Mouse (Mus musculus): ENCODE results near the gene Usp45. TPM values are rescaled to one million over a fixed set of nuclear protein-coding genes. Genes with fewer than 3 reads are reported as not detected.
"Not testable (repeated sequence)": the region's sequence is repeated elsewhere in the genome, so short reads cannot be mapped to it uniquely, and the experiment has no call there.

Gene Usp45
- 10 to 100 TPM; 12.4 to 12.5 TPM for total RNA-seq (2021)
- long read RNA-seq, experiment 1, full-length matches to known transcripts = 1 of 1 reads
- long read RNA-seq, experiment 1, partial matches to known transcripts = 0 of 1 reads
- long read RNA-seq, experiment 1, other reads (novel, unspliced or antisense) = 0 of 1 reads
- long read RNA-seq, experiment 2, partial matches to known transcripts = 0 of 2 reads
- long read RNA-seq, experiment 2, other reads (novel, unspliced or antisense) = 2 of 2 reads

- DNase-seq = peak; percentile 85
Observed at GRCm38 (mm10) chr4:21766863-21767304, at the start of gene Usp45, which contains the start of gene Tstd3. Gene Usp45, plus strand, starts transcription at chr4:21767156. Gene Tstd3, minus strand, starts transcription at chr4:21767212.

GRCm38 (mm10) chr4:21722752-21723334 is 44.1 kb upstream of the Usp45 start:
- DNase-seq = no peak

GRCm38 (mm10) chr4:21726912-21727614 is 39.9 kb upstream of the Usp45 start:
- DNase-seq = peak; percentile 46 to 62

- peak; percentile 94 to 96 for DNase-seq
Observed at GRCm38 (mm10) chr4:21727615-21728165, 39.3 kb upstream of the Usp45 start, which contains the start of gene Ccnc. Gene Ccnc, plus strand, starts transcription at chr4:21727701.

- no peak for DNase-seq
Observed at GRCm38 (mm10) chr4:21739169-21739568, 27.8 kb upstream of the Usp45 start.

- DNase-seq = not testable (repeated sequence)
Observed at GRCm38 (mm10) chr4:21744142-21744541, 22.8 kb upstream of the Usp45 start.

GRCm38 (mm10) chr4:21745723-21746122 is 21.2 kb upstream of the Usp45 start:
- no peak for DNase-seq

- peak; percentile 6 to 11 for DNase-seq
Observed at GRCm38 (mm10) chr4:21755123-21755789, 11.7 kb upstream of the Usp45 start.

DNA sequence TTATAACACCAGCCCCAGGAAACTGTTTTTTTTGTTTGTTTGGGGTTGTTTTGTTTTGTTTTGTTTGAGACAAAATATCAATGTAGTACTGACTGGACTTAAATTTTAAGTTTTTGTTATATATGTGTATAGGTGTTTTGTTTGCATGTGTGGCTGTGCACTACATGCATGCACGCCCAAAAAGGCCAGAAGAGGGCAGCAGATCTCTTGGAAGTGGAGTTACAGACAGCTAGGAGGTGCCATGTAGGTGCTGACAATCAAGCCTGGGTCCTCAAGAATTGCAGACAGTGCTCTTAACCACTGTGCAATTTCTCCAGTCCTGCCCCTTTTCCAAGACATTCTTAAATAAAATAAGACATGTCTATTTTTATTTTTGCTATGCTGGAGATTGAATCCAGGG is 8.1 kb upstream of the Usp45 start:
- no peak for DNase-seq

DNA sequence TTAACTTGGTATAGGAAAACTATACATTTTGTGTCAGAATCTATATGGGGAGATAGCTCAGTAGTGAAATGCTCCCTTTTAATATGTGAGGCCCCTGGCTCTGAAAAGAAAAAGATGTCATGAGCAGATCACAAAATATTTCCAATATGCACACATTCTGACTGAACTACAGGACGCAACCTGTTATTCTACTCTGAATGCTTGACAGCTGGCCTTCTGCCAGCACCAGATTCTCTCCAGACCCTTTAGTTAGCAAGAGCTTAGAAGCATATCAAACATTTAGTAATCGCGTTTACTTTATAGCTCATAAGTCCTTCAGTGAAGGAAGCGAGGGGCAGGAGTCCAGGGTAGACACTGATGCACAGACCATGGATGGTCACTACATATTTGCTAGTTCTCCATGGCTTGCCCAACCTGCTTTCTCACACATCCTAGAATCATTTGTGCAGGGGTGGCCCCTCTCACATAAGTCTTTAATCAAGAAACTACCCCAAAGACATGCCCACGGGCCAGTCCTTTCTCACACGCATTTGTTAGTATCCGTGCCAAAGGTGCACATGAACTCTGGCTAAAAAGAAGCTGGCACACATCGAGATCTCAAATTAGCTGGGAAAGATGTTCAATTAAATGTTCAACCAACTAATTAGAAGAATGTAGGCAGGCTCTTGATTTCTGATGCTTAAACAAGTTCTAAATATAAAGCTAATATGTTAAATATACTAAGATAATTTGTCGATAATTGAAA is 5.4 kb upstream of the Usp45 start:
- no peak for DNase-seq

DNA sequence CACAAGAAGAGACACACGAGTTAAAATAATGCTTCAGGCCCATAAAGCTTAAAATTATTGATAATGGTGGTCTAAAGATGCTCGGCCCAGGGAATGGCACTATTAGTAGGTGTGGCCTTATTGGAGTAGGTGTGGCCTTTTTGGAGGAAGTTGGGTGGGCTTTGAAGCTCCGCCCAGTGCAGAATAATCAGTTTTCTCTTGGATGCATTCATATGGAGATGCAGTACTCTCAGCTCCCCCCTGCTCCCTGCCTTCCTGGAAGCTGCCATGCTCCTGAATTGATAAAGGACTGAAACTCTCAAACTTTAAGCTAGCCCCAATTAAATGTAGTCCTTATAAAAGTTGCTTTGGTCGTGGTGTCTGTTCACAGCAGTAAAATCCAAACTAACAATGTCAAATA is 3.1 kb upstream of the Usp45 start:
- no peak for DNase-seq

- DNase-seq = peak in 1 of 2 experiments; percentile 5
Observed at GRCm38 (mm10) chr4:21766171-21766862, 639 bp upstream of the Usp45 start.

- DNase-seq = no peak
Observed at GRCm38 (mm10) chr4:21771064-21771463, 4.1 kb downstream of the Usp45 start.

GRCm38 (mm10) chr4:21772306-21772705 is 5.3 kb downstream of the Usp45 start:
- DNase-seq = no peak

DNA sequence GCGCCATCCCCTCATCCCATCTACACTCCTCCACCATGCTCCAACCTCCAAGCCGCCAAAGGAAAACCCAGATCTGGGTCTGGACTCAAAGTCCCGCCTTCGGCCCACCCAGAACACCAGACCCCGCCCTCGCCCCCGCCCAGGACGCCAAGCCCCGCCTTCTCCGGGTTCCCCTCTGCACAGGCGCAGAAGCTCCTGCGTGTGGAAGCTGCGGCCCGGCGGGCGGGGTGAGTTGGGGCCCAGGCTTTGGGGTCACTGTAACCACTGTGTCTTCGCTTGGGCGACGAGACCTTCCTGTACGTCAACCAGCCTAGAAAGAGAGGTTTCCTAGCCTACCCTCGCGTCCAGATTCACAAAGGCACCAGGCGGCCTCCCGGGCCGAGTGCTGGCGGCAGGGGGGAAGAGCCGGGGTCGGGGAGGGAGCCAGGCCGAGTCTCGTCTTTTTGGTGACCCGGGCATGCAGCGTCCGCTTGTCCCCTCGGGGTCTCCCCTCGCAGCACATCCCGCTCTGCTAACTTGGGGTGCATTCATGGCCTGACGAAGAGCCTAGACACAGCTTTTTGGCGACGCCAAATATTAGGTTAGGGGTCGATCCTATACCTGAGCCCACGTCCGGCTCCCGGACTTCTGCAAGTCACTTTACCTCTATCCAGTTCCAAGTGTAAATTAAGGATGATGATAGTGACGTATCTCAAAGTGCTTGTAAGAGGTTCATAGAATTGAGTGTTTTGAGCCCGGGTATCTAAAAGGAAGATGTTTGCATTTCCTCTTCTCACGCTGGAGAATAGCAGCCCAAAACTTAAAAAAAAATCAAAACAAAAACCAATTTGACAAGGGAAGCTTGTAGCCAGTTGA is 9.4 kb downstream of the Usp45 start:
- DNase-seq = peak; percentile 91 to 98

DNA sequence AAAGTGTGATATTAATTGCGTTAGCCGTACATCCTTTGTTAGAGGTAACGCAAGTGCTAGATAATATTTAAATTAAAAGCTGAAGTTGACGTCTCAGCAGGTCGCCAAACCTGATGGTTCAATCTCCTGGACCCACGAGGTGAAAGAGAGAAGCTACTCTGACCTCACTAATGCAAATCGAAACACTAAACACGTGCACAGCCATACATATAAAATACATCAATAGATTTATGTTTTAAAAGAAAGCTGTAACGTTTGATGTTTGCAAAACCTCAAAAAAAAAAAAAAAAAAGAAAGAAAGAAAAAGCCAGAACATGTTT is 9.9 kb downstream of the Usp45 start:
- no peak for DNase-seq

DNA sequence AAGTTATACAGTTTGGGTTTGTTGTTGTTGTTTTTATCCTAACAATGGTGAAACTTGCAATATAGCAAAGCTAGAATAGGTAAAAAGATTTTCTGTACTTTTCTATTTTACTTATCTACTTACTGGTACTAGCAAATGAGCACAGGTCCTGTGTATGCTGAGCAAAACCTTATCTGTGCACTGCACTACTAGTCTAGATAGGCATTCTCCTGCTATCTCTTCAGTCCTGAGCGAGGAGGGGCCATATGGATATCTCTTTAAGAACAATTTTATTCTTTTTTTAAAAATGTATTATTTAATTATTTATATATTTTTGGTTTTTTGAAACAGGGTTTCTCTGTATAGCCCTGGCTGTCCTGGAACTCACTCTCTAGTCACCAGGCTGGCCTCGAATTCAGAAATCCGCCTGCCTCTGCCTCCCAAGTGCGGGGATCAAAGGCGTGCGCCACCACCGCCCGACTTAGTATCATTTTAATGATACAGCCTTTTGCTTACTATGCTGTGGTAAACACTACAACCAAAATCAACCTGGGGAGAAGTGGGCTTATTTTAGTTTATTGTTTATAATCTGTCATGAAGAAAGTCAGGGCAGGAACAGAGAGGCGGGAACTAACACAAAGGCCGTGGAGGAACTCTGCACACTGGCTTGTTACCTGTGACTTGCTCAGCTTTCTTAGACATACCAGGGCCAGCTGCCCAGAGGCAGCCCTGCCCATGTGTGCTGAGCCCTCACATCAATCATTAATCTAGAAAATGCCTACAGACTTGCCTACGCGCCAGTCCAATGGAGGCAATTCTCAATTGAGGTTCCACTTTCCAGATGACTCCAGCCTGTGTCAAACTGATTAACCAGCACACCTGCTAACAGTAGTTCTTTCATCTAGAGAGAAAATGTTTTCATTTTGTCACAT is 14.1 kb downstream of the Usp45 start:
- DNase-seq = no peak

- DNase-seq = no peak
Observed at GRCm38 (mm10) chr4:21786268-21786667, 19.3 kb downstream of the Usp45 start.

DNA sequence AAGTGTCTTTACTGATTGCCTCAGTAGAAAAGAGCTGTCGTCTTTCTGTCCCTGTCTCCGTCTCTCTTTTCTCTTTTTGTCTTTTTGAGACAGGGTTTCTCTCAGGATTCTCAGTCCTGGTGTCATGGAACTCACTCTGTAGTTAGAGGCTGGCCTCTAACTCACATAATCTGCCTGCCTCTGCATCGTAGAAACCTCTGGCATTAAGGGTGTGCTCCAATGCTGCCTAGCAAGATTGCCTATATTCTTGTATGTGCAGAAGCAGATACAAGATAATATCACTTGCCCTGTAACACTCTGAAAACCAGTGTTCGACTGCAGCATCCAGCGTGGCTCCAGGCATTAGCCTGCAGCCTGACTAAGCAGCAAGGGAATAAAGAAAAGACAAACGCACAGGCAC is 21.9 kb downstream of the Usp45 start:
- DNase-seq = no peak

All from heart, adult 18-20 months (tissue).